Mouse (Mus musculus): ENCODE data around the gene Cep126. TPM values are rescaled to one million over a fixed set of nuclear protein-coding genes. Genes with fewer than 3 reads are reported as not detected.

Gene Cep126
- polyA plus RNA-seq (2016; fragmentation: Nextera tagmentation; extraction: Ambion mirVana) = 0.33 and 0.38 TPM in 2 replicates

- peak within 1 kb of the TSS; percentile 53 for H3K9ac ChIP-seq
- H3K27ac ChIP-seq = no peak within 1 kb of the TSS
- peak; percentile 94 for ATAC-seq
- under 1% methylated on average over 72 of the region's 72 CpGs for WGBS (ENCODE audit: insufficient replicate concordance)
- peaks cover 13% of the 10 kb centered on the region; the same call in 1 of the 2 replicates for H3K4me1 ChIP-seq
- peak within 1 kb of the TSS; percentile 97 for H3K4me2 ChIP-seq
- peaks cover 26% of the 10 kb centered on the region for H3K27me3 ChIP-seq (replicated peaks)
- H3K9me3 ChIP-seq (replicated peaks) = no peaks in the 10 kb centered on the region
- no peaks in the 10 kb centered on the region for H3K36me3 ChIP-seq
- peak within 1 kb of the TSS; percentile 67 for H3K4me3 ChIP-seq
Observed at GRCm38 (mm10) chr9:8134117-8134574, at the start of gene Cep126. Gene Cep126 (minus strand): TSS chr9:8134294.

DNA sequence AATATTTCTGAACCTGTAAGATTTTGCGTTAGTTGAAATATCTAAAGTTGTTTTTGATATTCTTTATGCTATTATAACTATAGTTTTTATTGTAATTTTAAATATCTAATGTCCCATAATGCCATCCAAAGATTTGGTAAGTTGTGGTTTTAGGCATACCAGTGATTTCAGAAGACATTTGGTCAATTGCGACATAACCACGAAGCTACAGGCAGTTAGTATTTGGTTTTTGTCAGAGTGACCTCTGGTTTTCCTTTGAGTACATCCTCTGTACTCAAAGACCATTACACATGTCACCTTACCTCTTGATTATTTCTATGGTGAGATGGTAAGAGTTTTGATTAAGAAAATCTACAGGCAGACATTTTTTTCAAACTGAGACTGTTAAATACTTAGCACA is 45.5 kb upstream of the Cep126 start:
- H3K36me3 ChIP-seq = no peaks in the 10 kb centered on the region
- H3K4me1 ChIP-seq = no peaks in the 10 kb centered on the region
- no peak overlapping the region for H3K9ac ChIP-seq
- H3K4me2 ChIP-seq = no peak overlapping the region
- H3K4me3 ChIP-seq = no peak overlapping the region
- H3K27me3 ChIP-seq (replicated peaks) = no peaks in the 10 kb centered on the region
- H3K27ac ChIP-seq = no peak overlapping the region
- ATAC-seq = no peak
- no peaks in the 10 kb centered on the region for H3K9me3 ChIP-seq (replicated peaks)
- 50% methylated on average over 3 of the region's 3 CpGs for WGBS (ENCODE audit: insufficient replicate concordance)

GRCm38 (mm10) chr9:8177099-8177498 is 43.0 kb upstream of the Cep126 start:
- H3K36me3 ChIP-seq = no peaks in the 10 kb centered on the region
- no peak overlapping the region for H3K4me2 ChIP-seq
- H3K27ac ChIP-seq = no peak overlapping the region
- no peaks in the 10 kb centered on the region for H3K4me1 ChIP-seq
- H3K9me3 ChIP-seq (replicated peaks) = no peaks in the 10 kb centered on the region
- ATAC-seq = no peak
- WGBS (ENCODE audit: insufficient replicate concordance) = 64% methylated on average over 3 of the region's 3 CpGs
- H3K4me3 ChIP-seq = no peak overlapping the region
- H3K27me3 ChIP-seq (replicated peaks) = no peaks in the 10 kb centered on the region
- no peak overlapping the region for H3K9ac ChIP-seq

DNA sequence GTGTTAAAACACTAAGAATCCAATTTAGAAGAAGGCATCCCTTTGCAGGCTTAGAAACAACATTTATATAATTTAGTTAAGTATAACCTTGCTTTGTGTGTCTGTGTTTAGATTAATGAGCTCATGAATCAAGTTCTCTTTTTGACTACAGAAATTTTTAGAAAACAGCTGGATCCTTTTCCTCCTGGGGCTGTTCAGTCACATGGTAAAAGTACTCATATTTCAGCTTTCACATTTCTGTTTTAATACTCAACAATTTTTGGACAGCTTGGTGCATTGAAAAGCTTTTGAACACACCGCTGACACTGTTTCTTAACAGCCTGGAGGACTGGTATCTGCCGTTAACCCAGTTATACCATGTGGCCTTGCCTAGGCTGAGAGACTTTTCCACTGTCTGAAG is 22.9 kb upstream of the Cep126 start:
- Histone ChIP-seq H3K9me3 (replicated peaks) (no peaks in the 10 kb centered on the region), H3K4me3 (no peak overlapping the region), H3K4me1 (no peaks in the 10 kb centered on the region), H3K27me3 (replicated peaks) (no peaks in the 10 kb centered on the region), H3K36me3 (no peaks in the 10 kb centered on the region), H3K27ac (no peak overlapping the region), H3K9ac (no peak overlapping the region), H3K4me2 (no peak overlapping the region)
- no peak for ATAC-seq
- WGBS (ENCODE audit: insufficient replicate concordance) = 79% methylated on average over 2 of the region's 2 CpGs

- Histone ChIP-seq H3K4me1 (peaks cover 4% of the 10 kb centered on the region; the same call in 1 of the 2 replicates), H3K36me3 (no peaks in the 10 kb centered on the region), H3K4me3 (no peak overlapping the region), H3K27ac (no peak overlapping the region), H3K27me3 (replicated peaks) (peaks cover 12% of the 10 kb centered on the region), H3K9ac (no peak overlapping the region), H3K9me3 (replicated peaks) (no peaks in the 10 kb centered on the region), H3K4me2 (no peak overlapping the region)
- WGBS (ENCODE audit: insufficient replicate concordance) = 66% methylated on average over 1 of the region's 1 CpGs
- ATAC-seq = no peak
Observed at GRCm38 (mm10) chr9:8139501-8139900, 5.4 kb upstream of the Cep126 start.

GRCm38 (mm10) chr9:8133586-8134115 is 443 bp downstream of the Cep126 start:
- H3K9me3 ChIP-seq (replicated peaks) = no peaks in the 10 kb centered on the region
- H3K9ac ChIP-seq = peak overlapping the region; percentile 53
- H3K36me3 ChIP-seq = no peaks in the 10 kb centered on the region
- H3K4me1 ChIP-seq = peaks cover 13% of the 10 kb centered on the region; the same call in 1 of the 2 replicates
- H3K4me3 ChIP-seq = peak overlapping the region; percentile 67
- no peak; the same call in 1 of the 2 replicates for ATAC-seq
- no peak overlapping the region for H3K27ac ChIP-seq
- H3K4me2 ChIP-seq = peak overlapping the region; percentile 97
- 3% methylated on average over 22 of the region's 22 CpGs for WGBS (ENCODE audit: insufficient replicate concordance)
- peaks cover 26% of the 10 kb centered on the region for H3K27me3 ChIP-seq (replicated peaks)

GRCm38 (mm10) chr9:8123495-8123894 is 10.6 kb downstream of the Cep126 start:
- no peaks in the 10 kb centered on the region for H3K36me3 ChIP-seq
- no peaks in the 10 kb centered on the region for H3K9me3 ChIP-seq (replicated peaks)
- H3K27ac ChIP-seq = no peak overlapping the region
- WGBS (ENCODE audit: insufficient replicate concordance) = 78% methylated on average over 8 of the region's 8 CpGs
- no peaks in the 10 kb centered on the region for H3K4me1 ChIP-seq
- no peaks in the 10 kb centered on the region for H3K27me3 ChIP-seq (replicated peaks)
- ATAC-seq = no peak
- no peak overlapping the region for H3K4me2 ChIP-seq
- no peak overlapping the region for H3K9ac ChIP-seq
- H3K4me3 ChIP-seq = no peak overlapping the region

GRCm38 (mm10) chr9:8114516-8114915 is 19.6 kb downstream of the Cep126 start:
- peak; percentile 61 for ATAC-seq
- 65% methylated on average over 5 of the region's 5 CpGs for WGBS (ENCODE audit: insufficient replicate concordance)

DNA sequence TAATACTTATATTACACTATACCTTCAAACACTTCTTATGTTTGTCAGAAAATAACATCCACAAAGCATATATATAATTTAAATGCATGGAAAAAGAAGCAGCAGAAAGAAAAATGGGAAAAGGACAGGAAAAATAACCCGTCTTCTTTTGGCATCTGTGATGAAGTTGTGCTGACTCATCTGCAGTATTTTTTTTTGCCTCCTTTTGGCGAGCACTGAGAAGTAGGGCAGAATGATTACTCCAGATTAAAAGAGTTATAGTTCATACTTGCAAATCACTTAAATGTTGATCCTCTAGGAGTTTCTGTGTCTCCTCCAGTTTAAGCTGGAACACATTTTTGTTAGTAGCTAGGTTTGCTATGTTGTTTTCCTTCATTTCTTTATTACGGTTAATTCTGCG is 31.0 kb downstream of the Cep126 start:
- H3K9ac ChIP-seq = no peak overlapping the region
- no peaks in the 10 kb centered on the region for H3K9me3 ChIP-seq (replicated peaks)
- 70% methylated on average over 4 of the region's 4 CpGs for WGBS (ENCODE audit: insufficient replicate concordance)
- ATAC-seq = no peak
- no peak overlapping the region for H3K4me2 ChIP-seq
- H3K27ac ChIP-seq = no peak overlapping the region
- no peaks in the 10 kb centered on the region for H3K27me3 ChIP-seq (replicated peaks)
- no peak overlapping the region for H3K4me3 ChIP-seq
- peaks cover 6% of the 10 kb centered on the region; the same call in 1 of the 2 replicates for H3K4me1 ChIP-seq
- H3K36me3 ChIP-seq = no peaks in the 10 kb centered on the region

More at GRCm38 (mm10) chr9:8114516-8114915, 19.6 kb downstream of the Cep126 start:
- H3K9me3 ChIP-seq (replicated peaks) = peaks cover 15% of the 10 kb centered on the region
- no peak overlapping the region for H3K4me3 ChIP-seq
- H3K9ac ChIP-seq = no peak overlapping the region
- H3K27me3 ChIP-seq (replicated peaks) = no peaks in the 10 kb centered on the region
- H3K4me2 ChIP-seq = no peak overlapping the region
- peaks cover 2% of the 10 kb centered on the region; the same call in 1 of the 2 replicates for H3K36me3 ChIP-seq
- no peaks in the 10 kb centered on the region for H3K4me1 ChIP-seq
- no peak overlapping the region for H3K27ac ChIP-seq

- H3K36me3 ChIP-seq = no peaks in the 10 kb centered on the region
- H3K4me2 ChIP-seq = no peak overlapping the region
- no peak overlapping the region for H3K9ac ChIP-seq
- ATAC-seq = peak; percentile 51; the same call in 1 of the 2 replicates
- peaks cover 6% of the 10 kb centered on the region; the same call in 1 of the 2 replicates for H3K4me1 ChIP-seq
- 48% methylated on average over 6 of the region's 6 CpGs for WGBS (ENCODE audit: insufficient replicate concordance)
- H3K27me3 ChIP-seq (replicated peaks) = no peaks in the 10 kb centered on the region
- H3K9me3 ChIP-seq (replicated peaks) = no peaks in the 10 kb centered on the region
- H3K27ac ChIP-seq = no peak overlapping the region
- no peak overlapping the region for H3K4me3 ChIP-seq
Observed at GRCm38 (mm10) chr9:8100962-8101361, 33.1 kb downstream of the Cep126 start.

- no peak for ATAC-seq
Observed at GRCm38 (mm10) chr9:8078882-8079281, 55.2 kb downstream of the Cep126 start.

DNA sequence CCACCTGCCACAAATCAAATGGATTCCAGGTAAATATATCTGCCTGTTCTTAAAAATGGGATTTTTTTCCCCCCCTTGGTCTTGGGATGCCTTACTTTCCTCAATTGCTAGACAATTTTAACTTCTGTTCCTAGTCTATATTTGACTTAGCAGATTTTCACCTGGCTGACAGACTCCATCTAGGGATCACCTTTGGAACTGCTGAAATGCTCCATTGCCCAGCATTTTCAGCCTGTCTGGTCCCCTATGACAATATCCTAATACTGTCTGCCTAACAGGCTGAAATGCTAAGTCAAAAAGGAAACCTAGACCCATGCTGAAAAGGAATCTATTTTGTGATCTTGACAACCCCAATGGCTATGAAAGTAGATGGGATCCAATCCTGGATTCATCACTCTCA is 59.7 kb downstream of the Cep126 start:
- Histone ChIP-seq H3K4me2 (no peak overlapping the region), H3K36me3 (no peaks in the 10 kb centered on the region), H3K9me3 (replicated peaks) (no peaks in the 10 kb centered on the region), H3K9ac (no peak overlapping the region), H3K27me3 (replicated peaks) (no peaks in the 10 kb centered on the region), H3K4me3 (no peak overlapping the region), H3K27ac (no peak overlapping the region), H3K4me1 (no peaks in the 10 kb centered on the region)
- no peak for ATAC-seq

More at GRCm38 (mm10) chr9:8078882-8079281, 55.2 kb downstream of the Cep126 start:
- Histone ChIP-seq H3K36me3 (no peaks in the 10 kb centered on the region), H3K4me1 (no peaks in the 10 kb centered on the region), H3K4me2 (no peak overlapping the region), H3K4me3 (no peak overlapping the region), H3K27me3 (replicated peaks) (no peaks in the 10 kb centered on the region), H3K27ac (no peak overlapping the region), H3K9ac (no peak overlapping the region), H3K9me3 (replicated peaks) (no peaks in the 10 kb centered on the region)
- WGBS (ENCODE audit: insufficient replicate concordance) = 65% methylated on average over 5 of the region's 5 CpGs
